Comparison of ENCODE assay signal across 10 mouse cellular contexts in genomic region chr16:32520372-32520748, GRCm38 (mm10). TPM values are rescaled to one million over a fixed set of nuclear protein-coding genes. Genes with fewer than 3 reads are reported as not detected.
DNase-seq lines count a peak whose midpoint lies in the region; ATAC-seq and TF ChIP-seq lines count a peak whose summit lies in the region.
"Had no signal": no experiment of that assay in that cellular context is flagged by ENCODE, and none has a peak within 500 bp of the region (broad histone marks: within the 10 kb centered on the region; RNA-seq: fewer than 3 reads in every experiment).

No protein-coding gene starts in this region.

- H3K4me2 ChIP-seq in hindbrain, embryonic 11.5 days (replicated peaks; ENCODE audit: low read depth, low read length), result no peak overlapping the region
- H3K4me2 ChIP-seq: limb, embryonic 13.5 days had no signal

- TF ChIP-seq RAD21 in MEL (IDR thresholded peaks at IDR 0.05; ENCODE audit: low read depth, low read length), result no peak

- ATAC-seq in hindbrain, embryonic 11.5 days (ENCODE audit: low FRiP score), result no peak

- no peak overlapping the region for H3K9ac ChIP-seq in hindbrain, embryonic 11.5 days (ENCODE audit: low read depth, low read length)
- H3K9ac ChIP-seq in MEL (ENCODE audit: control insufficient read depth, low read depth, low read length, poor library complexity, severe bottlenecking), result peak overlapping the region; percentile 41
- H3K9ac ChIP-seq: limb, embryonic 13.5 days had no signal

- WGBS in hindbrain, embryonic 10.5 days, result 67% methylated on average over 9 of the region's 9 CpGs
- WGBS in hindbrain, embryonic 11.5 days, result 65% methylated on average over 9 of the region's 9 CpGs
- WGBS in kidney, adult 2 months, result 62% methylated on average over 9 of the region's 9 CpGs

- no peaks in the 10 kb centered on the region for H3K79me2 ChIP-seq in MEL (ENCODE audit: control insufficient read depth, insufficient read depth, low read length, poor library complexity)

- no peaks in the 10 kb centered on the region for H3K9me3 ChIP-seq in hindbrain, embryonic 10.5 days
- no peaks in the 10 kb centered on the region for H3K9me3 ChIP-seq in hindbrain, embryonic 11.5 days (ENCODE audit: control insufficient read depth, low read length)
- no peaks in the 10 kb centered on the region for H3K9me3 ChIP-seq in MEL (replicated peaks; ENCODE audit: insufficient read depth, low read length)
- H3K9me3 ChIP-seq: limb, embryonic 13.5 days had no signal

- peak; percentile 75 to 88 for TF ChIP-seq EP300 in MEL (IDR thresholded peaks at IDR 0.05; ENCODE audit: low read depth in 1 of 2, low read length in 2 of 2)

- peaks cover 29% of the 10 kb centered on the region for H3K4me1 ChIP-seq in hindbrain, embryonic 10.5 days (replicated peaks)
- H3K4me1 ChIP-seq in hindbrain, embryonic 11.5 days (replicated peaks; ENCODE audit: control insufficient read depth, insufficient read depth, low read length), result peaks cover 8% of the 10 kb centered on the region
- peaks cover 15 to 24% of the 10 kb centered on the region in 2 experiments for H3K4me1 ChIP-seq in MEL (ENCODE audit: control insufficient read depth in 1 of 2, insufficient read depth in 2 of 2, low read length in 2 of 2)
- no peaks in the 10 kb centered on the region for H3K4me1 ChIP-seq in kidney, adult 2 months (ENCODE audit: control insufficient read depth, insufficient read depth, low read length)

- TF ChIP-seq POLR2A in MEL (IDR thresholded peaks at IDR 0.05; ENCODE audit: control insufficient read depth in 1 of 2, insufficient read depth in 1 of 2, low read depth in 1 of 2, low read length in 2 of 2, poor library complexity in 1 of 2), result no peak
- TF ChIP-seq POLR2A in kidney, adult 2 months (IDR thresholded peaks at IDR 0.05; ENCODE audit: low read depth, low read length), result no peak

- H3K36me3 ChIP-seq in hindbrain, embryonic 10.5 days, result no peaks in the 10 kb centered on the region
- no peaks in the 10 kb centered on the region for H3K36me3 ChIP-seq in hindbrain, embryonic 11.5 days (ENCODE audit: control insufficient read depth, insufficient read depth, low read length)
- peaks cover 0 to 12% of the 10 kb centered on the region in 2 experiments; a peak in 2 of 4 replicates for H3K36me3 ChIP-seq in MEL (ENCODE audit: control insufficient read depth in 1 of 2, insufficient read depth in 2 of 2, low read length in 2 of 2)
- no peaks in the 10 kb centered on the region for H3K36me3 ChIP-seq in kidney, adult 2 months (ENCODE audit: control insufficient read depth, insufficient read depth, low read length)
- H3K36me3 ChIP-seq: limb, embryonic 13.5 days had no signal

- no peak for TF ChIP-seq CTCF in MEL (IDR thresholded peaks at IDR 0.05 in 2 of 3, conservative IDR thresholded peaks at IDR 0.05 in 1 of 3; ENCODE audit: control insufficient read depth in 1 of 3, insufficient read depth in 1 of 3, low read depth in 2 of 3, low read length in 3 of 3, poor library complexity in 1 of 3, severe bottlenecking in 1 of 3)
- TF ChIP-seq CTCF in kidney, adult 2 months (conservative IDR thresholded peaks at IDR 0.05; ENCODE audit: insufficient read depth, insufficient read length, low read depth, low read length), result no peak

- H3K4me3 ChIP-seq in hindbrain, embryonic 10.5 days, result no peak overlapping the region
- H3K4me3 ChIP-seq in hindbrain, embryonic 11.5 days (ENCODE audit: low read depth, low read length), result no peak overlapping the region
- peak overlapping the region; percentile 37 to 52 for H3K4me3 ChIP-seq in MEL (ENCODE audit: control insufficient read depth in 1 of 2, insufficient read depth in 1 of 2, low read depth in 2 of 2, low read length in 2 of 2)
- H3K4me3 ChIP-seq in kidney, adult 2 months (ENCODE audit: insufficient read depth, low read depth, low read length), result no peak overlapping the region
- H3K4me3 ChIP-seq: limb, embryonic 13.5 days had no signal

- H3K27me3 ChIP-seq in hindbrain, embryonic 10.5 days (ENCODE audit: insufficient read depth, poor library complexity, severe bottlenecking), result no peaks in the 10 kb centered on the region
- no peaks in the 10 kb centered on the region for H3K27me3 ChIP-seq in hindbrain, embryonic 11.5 days (ENCODE audit: control insufficient read depth, insufficient read depth, low read length)
- no peaks in the 10 kb centered on the region for H3K27me3 ChIP-seq in MEL (ENCODE audit: control insufficient read depth in 1 of 2, insufficient read depth in 2 of 2, low read length in 2 of 2)
- H3K27me3 ChIP-seq in kidney, adult 2 months (replicated peaks; ENCODE audit: control insufficient read depth, insufficient read depth, low read length), result no peaks in the 10 kb centered on the region
- H3K27me3 ChIP-seq: limb, embryonic 13.5 days had no signal

- no peak for DNase-seq in hindbrain, embryonic 10.5 days (ENCODE audit: low spot score)
- no peak for DNase-seq in hindbrain, embryonic 11.5 days (ENCODE audit: low spot score)
- DNase-seq in MEL (ENCODE audit: low read depth, low spot score), result peak; percentile 78
- peak; percentile 74 for DNase-seq in liver
- DNase-seq in spleen, postnatal 36 days (ENCODE audit: low spot score in 2 of 2), result peak; percentile 80
- no peak for DNase-seq in kidney, adult 2 months
- DNase-seq in adrenal gland, postnatal 4 days (ENCODE audit: low spot score in 2 of 2), result no peak
- DNase-seq in testis, postnatal 10 days (ENCODE audit: low spot score), result no peak
- DNase-seq: heart, adult 18-20 months had no signal

- H3K27ac ChIP-seq in hindbrain, embryonic 10.5 days, result peak overlapping the region; percentile 35; the same call in 1 of the 2 replicates
- H3K27ac ChIP-seq in hindbrain, embryonic 11.5 days (ENCODE audit: low read depth, low read length), result no peak overlapping the region
- peak overlapping the region; percentile 29 for H3K27ac ChIP-seq in MEL (ENCODE audit: control insufficient read depth, low read depth, low read length)
- H3K27ac ChIP-seq in kidney, adult 2 months (ENCODE audit: insufficient read depth, low read depth, low read length), result no peak overlapping the region
- H3K27ac ChIP-seq: limb, embryonic 13.5 days had no signal

TF ChIP-seq in MEL, 35 proteins besides CTCF, POLR2A, EP300 and RAD21 (continues in another document):
- TF ChIP-seq MXI1 (IDR thresholded peaks at IDR 0.05; ENCODE audit: low read depth, low read length) (peak; percentile 46), ZMIZ1 (IDR thresholded peaks at IDR 0.05; ENCODE audit: low read depth, low read length) (no peak), MYC (IDR thresholded peaks at IDR 0.05; ENCODE audit: low read depth, low read length) (no peak), TCF12 (IDR thresholded peaks at IDR 0.05; ENCODE audit: low read depth, low read length) (peak; percentile 91), NRF1 (IDR thresholded peaks at IDR 0.05; ENCODE audit: insufficient read depth, low read depth, low read length, poor library complexity, severe bottlenecking) (0 out of 2 replicates have a peak, but pooled peaks have one; percentile 20), MYB (IDR thresholded peaks at IDR 0.05; ENCODE audit: low read depth, low read length) (peak; percentile 65; the same call in 1 of the 2 replicates), KAT2A (conservative IDR thresholded peaks at IDR 0.05; ENCODE audit: low read depth, low read length) (no peak), ETS1 (IDR thresholded peaks at IDR 0.05; ENCODE audit: low read depth, low read length) (peak; percentile 83), MAX (IDR thresholded peaks at IDR 0.05; ENCODE audit: low read length) (peak; percentile 35; the same call in 1 of the 2 replicates), ZKSCAN1 (IDR thresholded peaks at IDR 0.05; ENCODE audit: low read depth, low read length) (no peak), POLR2AphosphoS2 (IDR thresholded peaks at IDR 0.05; ENCODE audit: low read length) (no peak), CHD1 (IDR thresholded peaks at IDR 0.05; ENCODE audit: low read depth, low read length) (no peak), USF2 (IDR thresholded peaks at IDR 0.05; ENCODE audit: borderline replicate concordance in 1 of 2, insufficient read depth in 1 of 2, low read depth in 1 of 2, low read length in 2 of 2) (no peak), ELF1 (IDR thresholded peaks at IDR 0.05; ENCODE audit: low read depth, low read length) (0 out of 2 replicates have a peak, but pooled peaks have one; percentile 30), TBP (IDR thresholded peaks at IDR 0.05; ENCODE audit: low read depth, low read length) (no peak), SIN3A (IDR thresholded peaks at IDR 0.05; ENCODE audit: low read length) (peak; percentile 71), RCOR1 (IDR thresholded peaks at IDR 0.05; ENCODE audit: low read depth, low read length) (peak; percentile 91), NELFE (IDR thresholded peaks at IDR 0.05; ENCODE audit: low read depth, low read length) (no peak), JUND (IDR thresholded peaks at IDR 0.05; ENCODE audit: low read depth, low read length) (no peak), SMC3 (IDR thresholded peaks at IDR 0.05; ENCODE audit: low read depth, low read length) (no peak), BHLHE40 (IDR thresholded peaks at IDR 0.05; ENCODE audit: borderline replicate concordance, low read depth, low read length) (peak; percentile 69; the same call in 1 of the 2 replicates), MAFK (IDR thresholded peaks at IDR 0.05; ENCODE audit: borderline replicate concordance, low read depth, low read length) (peak; percentile 32; the same call in 1 of the 2 replicates), GABPA (IDR thresholded peaks at IDR 0.05; ENCODE audit: low read depth, low read length) (no peak), TAL1 (IDR thresholded peaks at IDR 0.05; ENCODE audit: low read length) (peak; percentile 73)

RNA-seq across cellular contexts. Expression of gene Zdhhc19, which starts 24.3 kb away (rescaled TPM):
- polyA plus RNA-seq in hindbrain, embryonic 10.5 days (2016; fragmentation: Nextera tagmentation; extraction: Ambion mirVana), result not detected in 2 replicates
- not detected in 2 replicates for polyA plus RNA-seq in hindbrain, embryonic 11.5 days (2014; fragmentation: Nextera tagmentation; extraction: Ambion mirVana)
- 0.58 TPM in 1 of 2 replicates, not detected in the other for total RNA-seq in MEL (2012; rRNA removed)
- polyA plus RNA-seq in MEL (2012; ENCODE audit: insufficient read depth in 1 of 2, insufficient read length in 2 of 2, low read depth in 1 of 2, low replicate concordance in 2 of 2, missing spikeins in 1 of 2), result 1 to 10 TPM in 1 of 2 experiments, not detected in 1; 1.4 TPM
- polyA plus RNA-seq in kidney, adult 2 months (2012; rRNA removed), result 0.11 TPM in 1 of 2 replicates, not detected in the other
- total RNA-seq in adrenal gland, postnatal 4 days (2021), result not detected
- total RNA-seq: heart, adult 18-20 months had no signal
- polyA plus RNA-seq: limb, embryonic 13.5 days had no signal

RNA-seq across cellular contexts. Expression of gene Slc51a, which starts 32.7 kb away (rescaled TPM):
- 0.20 and 0.44 TPM in 2 replicates for polyA plus RNA-seq in hindbrain, embryonic 10.5 days (2016; fragmentation: Nextera tagmentation; extraction: Ambion mirVana)
- polyA plus RNA-seq in hindbrain, embryonic 11.5 days (2014; fragmentation: Nextera tagmentation; extraction: Ambion mirVana), result 0.25 and 0.29 TPM in 2 replicates
- 3.3 and 4.6 TPM in 2 replicates for total RNA-seq in MEL (2012; rRNA removed)
- polyA plus RNA-seq in MEL (2012; ENCODE audit: insufficient read depth in 1 of 2, insufficient read length in 2 of 2, low read depth in 1 of 2, low replicate concordance in 2 of 2, missing spikeins in 1 of 2), result 10 to 100 TPM in 1 of 2 experiments, not detected in 1; 14.5 TPM
- 92.3 and 97.3 TPM in 2 replicates for polyA plus RNA-seq in kidney, adult 2 months (2012; rRNA removed)
- 1 to 10 TPM in 1 of 2 experiments, not detected in 1; 1.4 TPM for total RNA-seq in adrenal gland, postnatal 4 days (2021)

Comparison
In these comparisons a context has a peak if more than half of its experiments do, and no peak if none do; other contexts are left out.
1. H3K27ac ChIP-seq: peak in hindbrain, embryonic 10.5 days (single experiment) and MEL (single experiment); none in hindbrain, embryonic 11.5 days (single experiment) and kidney, adult 2 months (single experiment).
2. DNase-seq: peak in MEL (single experiment), liver (single experiment) and spleen, postnatal 36 days (2 of 2); none in hindbrain, embryonic 10.5 days (single experiment), hindbrain, embryonic 11.5 days (single experiment), kidney, adult 2 months (single experiment), adrenal gland, postnatal 4 days (0 of 2) and testis, postnatal 10 days (single experiment).
3. H3K4me3 ChIP-seq: peak in MEL (2 of 2); none in hindbrain, embryonic 10.5 days (single experiment), hindbrain, embryonic 11.5 days (single experiment) and kidney, adult 2 months (single experiment).